Mouse (Mus musculus) brain, embryonic 14.5 days (tissue): ENCODE data around the gene Nprl2. TPM values are rescaled to one million over a fixed set of nuclear protein-coding genes. Genes with fewer than 3 reads are reported as not detected.

ENCODE experiments used
- DNase-seq: peaks from one replicate; pipeline ENCODE4 v3.0.0-alpha.2; 2011; ENCODE audit warnings: low read depth
- CTCF ChIP-seq: fragments of 200-500 bp; IDR thresholded peaks from 2 replicates; pipeline ENCODE4 v1.5.1; 2012; ENCODE audit warnings: inconsistent platforms, mild to moderate bottlenecking, moderate library complexity, borderline replicate concordance; ENCODE audit not compliant: insufficient read depth, insufficient read length; ENCODE audit errors: extremely low read depth
- POLR2A ChIP-seq: fragments of 200-500 bp; IDR thresholded peaks from 2 replicates; pipeline ENCODE4 v1.6.1; 2012; ENCODE audit warnings: mild to moderate bottlenecking, inconsistent platforms, borderline replicate concordance; ENCODE audit not compliant: poor library complexity, insufficient read depth, insufficient read length, severe bottlenecking; ENCODE audit errors: extremely low read depth
- polyA plus RNA-seq: library from polyadenylated mRNA; depleted of rRNA; stranded (reverse); fragments of >200 nt; gene quantifications from 2 replicates; pipeline ENCODE4 v1.2.3, GENCODE M21; 2012

The Nprl2 gene
- polyA plus RNA-seq, 1 experiment, result 74.5 TPM

- no peak for TF ChIP-seq POLR2A
- TF ChIP-seq CTCF, result peak; percentile 100
- peak; percentile 89 for DNase-seq
These were observed 27.6 kb upstream of the Nprl2 start for GRCm38 (mm10) chr9:107514303-107514955.

DNA sequence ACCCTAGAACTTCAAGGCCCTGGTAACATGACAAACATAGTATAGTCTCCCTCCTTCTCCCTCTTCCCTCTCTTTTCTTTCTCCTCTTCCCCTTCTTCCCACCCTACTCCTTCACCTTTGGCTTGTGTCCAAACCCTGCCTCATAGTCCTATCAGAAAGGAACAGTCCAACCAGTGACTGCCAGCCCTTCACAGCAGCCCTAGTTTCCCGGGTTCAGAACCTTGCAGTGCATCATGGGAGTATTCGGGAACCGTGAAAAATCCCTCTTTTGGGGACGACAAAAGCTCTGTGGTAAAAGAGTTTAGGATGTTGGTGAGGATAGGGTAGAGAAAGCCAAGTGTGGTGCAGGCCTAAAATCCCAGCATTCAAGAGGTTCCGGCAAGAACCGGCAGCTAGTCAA is 21.7 kb upstream of the Nprl2 start:
- TF ChIP-seq POLR2A (no peak), CTCF (no peak)
- peak; percentile 58 for DNase-seq

GRCm38 (mm10) chr9:107521190-107521589 is 20.8 kb upstream of the Nprl2 start:
- no peak for DNase-seq
- TF ChIP-seq CTCF (no peak), POLR2A (no peak)

DNA sequence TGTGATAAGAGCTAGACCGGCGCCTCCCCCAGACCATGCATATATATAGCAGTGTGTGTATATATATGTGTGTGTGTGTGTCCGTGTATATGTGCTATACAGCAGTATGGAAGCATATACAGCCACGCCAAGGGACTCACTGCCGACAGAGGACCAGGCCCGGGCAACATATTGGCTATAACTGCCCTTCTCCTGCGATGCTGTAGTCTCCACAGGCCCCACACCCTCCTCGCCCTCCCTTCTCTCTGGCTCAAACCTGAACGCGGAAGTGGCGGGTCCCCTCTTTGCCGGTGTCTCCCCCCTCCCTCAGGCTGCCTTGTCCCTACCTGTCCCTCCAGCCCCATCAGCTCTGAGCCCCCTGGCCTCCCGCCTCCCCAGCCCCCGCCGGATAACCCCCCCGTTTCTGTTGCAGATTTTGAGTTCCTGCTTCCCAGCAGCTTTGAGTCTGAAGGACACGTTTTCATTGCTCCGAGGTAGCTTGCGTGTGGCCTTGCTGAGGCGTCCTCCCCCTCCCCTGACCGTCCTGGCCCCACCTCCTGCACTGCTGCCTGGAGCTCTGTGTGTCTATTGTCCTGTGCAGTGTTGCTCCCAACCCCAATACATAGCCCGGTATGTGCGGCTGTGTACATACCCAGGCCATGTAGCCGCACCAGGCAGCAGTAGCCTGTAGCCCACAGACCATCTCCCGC is 20.2 kb upstream of the Nprl2 start:
- TF ChIP-seq POLR2A, result no peak
- DNase-seq, result peak; percentile 62

DNA sequence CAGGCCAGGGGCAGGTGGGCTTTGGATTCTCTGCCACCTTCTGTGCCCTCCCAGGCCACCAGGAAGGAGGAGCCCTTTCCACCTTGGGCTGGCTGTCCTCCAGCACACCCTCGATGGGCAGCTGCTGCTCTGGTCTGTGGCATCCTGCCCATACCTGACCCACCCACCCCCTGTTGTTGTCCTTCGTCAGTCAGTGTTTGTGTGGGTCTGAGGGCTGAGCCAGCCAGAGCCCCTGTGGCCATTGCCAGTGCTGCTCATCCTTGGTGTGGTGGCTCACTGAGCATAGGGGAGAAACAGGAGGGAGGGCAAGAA is 19.7 kb upstream of the Nprl2 start:
- no peak for DNase-seq
- no peak for TF ChIP-seq POLR2A
- no peak for TF ChIP-seq CTCF

DNA sequence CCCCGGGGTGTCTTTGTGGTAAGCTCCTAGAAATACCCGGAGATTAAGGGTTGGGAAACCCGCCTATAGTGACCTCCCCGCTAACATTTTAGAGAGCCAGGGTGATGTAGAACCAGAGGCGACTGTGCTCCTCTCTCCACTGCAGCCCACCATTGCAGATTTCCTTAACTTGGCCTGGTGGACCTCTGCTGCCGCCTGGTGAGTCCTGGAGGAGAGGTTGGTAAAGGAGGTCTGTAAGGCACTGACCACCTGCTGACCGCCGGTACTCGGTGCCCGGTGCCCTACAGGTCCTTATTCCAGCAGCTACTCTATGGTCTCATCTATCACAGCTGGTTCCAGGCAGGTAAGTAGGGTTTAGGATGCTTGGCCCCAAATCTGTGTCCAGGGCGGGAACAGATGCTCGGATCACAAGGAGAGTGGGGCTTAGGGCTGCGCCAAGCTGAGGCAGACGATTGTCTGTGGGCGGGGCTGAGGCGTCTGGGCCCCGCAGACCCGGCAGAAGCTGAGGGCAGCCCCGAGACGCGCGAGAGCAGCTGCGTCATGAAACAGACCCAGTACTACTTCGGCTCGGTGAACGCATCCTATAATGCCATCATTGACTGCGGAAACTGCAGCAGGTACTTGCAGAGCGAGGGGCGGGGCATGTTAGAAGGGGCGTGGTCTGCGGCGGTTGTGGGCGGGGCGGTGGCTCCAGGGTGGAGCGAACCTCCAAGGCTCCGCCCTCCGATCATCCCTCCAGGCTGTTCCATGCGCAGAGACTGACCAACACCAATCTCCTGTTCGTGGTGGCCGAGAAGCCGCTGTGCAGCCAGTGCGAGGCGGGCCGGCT is 15.6 kb upstream of the Nprl2 start:
- TF ChIP-seq CTCF (peak; percentile 12; the same call in 1 of the 2 replicates), POLR2A (no peak)
- peak; percentile 74 for DNase-seq

DNA sequence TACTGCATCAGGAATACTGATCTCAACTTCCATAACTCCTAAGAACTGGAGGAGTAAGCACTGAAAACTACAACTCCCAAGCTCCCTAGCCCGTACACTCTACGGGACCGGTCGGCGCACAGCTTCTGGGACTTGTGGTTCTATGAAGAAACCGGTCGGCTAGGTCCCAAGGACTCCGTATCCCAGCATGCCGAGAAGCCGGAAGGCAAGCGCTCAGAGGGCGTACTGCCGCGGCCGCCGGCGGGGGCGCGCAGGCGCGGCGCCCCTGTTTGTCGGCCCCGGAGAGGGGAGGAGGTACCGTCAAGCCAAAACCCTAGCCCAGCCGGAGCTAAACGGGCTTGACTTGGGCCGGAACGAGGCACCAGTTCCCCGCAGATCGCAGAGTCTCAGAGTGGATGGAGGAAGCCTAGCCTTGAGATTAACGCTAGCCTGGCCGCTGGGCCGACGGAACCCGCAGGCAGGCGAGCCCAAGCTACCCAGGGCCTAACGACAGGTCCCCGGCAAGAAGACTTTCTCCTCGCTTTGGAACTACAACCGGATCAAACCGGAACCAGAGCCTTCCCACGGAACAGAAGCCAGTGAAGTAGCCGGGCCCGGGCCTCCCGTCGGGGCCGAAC is 8.1 kb upstream of the Nprl2 start, which contains the start of gene Tmem115:
Tmem115 (plus strand) TSS at position 155 of the 617 bp plus-strand sequence.
- DNase-seq, result peak; percentile 99
- TF ChIP-seq POLR2A (peak; percentile 72), CTCF (peak; percentile 32; the same call in 1 of the 2 replicates)

DNA sequence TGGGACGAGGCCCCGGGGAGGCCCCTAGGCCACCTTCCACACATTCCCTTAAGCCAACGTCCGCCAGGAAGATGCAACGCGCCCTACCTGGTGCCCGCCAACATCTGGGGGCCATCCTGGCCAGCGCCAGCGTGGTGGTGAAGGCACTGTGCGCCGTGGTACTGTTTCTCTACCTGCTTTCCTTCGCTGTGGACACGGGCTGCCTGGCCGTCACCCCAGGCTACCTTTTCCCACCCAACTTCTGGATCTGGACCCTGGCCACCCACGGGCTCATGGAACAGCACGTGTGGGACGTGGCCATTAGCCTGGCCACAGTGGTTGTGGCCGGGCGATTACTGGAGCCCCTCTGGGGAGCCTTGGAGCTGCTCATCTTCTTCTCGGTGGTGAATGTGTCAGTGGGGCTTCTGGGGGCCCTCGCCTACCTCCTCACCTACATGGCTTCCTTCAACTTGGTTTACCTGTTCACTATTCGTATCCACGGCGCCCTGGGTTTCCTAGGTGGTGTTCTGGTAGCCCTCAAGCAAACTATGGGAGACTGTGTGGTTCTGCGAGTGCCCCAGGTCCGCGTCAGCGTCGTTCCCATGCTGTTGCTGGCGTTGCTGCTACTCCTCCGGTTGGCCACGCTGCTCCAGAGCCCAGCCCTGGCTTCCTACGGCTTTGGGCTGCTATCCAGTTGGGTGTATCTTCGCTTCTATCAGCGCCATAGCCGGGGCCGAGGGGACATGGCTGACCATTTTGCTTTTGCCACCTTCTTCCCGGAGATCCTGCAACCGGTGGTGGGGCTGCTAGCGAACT is 7.4 kb upstream of the Nprl2 start:
- TF ChIP-seq POLR2A (no peak), CTCF (no peak)
- DNase-seq, result no peak

- TF ChIP-seq POLR2A, result no peak
- no peak for TF ChIP-seq CTCF
- DNase-seq, result no peak
These were observed 3.8 kb upstream of the Nprl2 start for GRCm38 (mm10) chr9:107538231-107538630.

DNA sequence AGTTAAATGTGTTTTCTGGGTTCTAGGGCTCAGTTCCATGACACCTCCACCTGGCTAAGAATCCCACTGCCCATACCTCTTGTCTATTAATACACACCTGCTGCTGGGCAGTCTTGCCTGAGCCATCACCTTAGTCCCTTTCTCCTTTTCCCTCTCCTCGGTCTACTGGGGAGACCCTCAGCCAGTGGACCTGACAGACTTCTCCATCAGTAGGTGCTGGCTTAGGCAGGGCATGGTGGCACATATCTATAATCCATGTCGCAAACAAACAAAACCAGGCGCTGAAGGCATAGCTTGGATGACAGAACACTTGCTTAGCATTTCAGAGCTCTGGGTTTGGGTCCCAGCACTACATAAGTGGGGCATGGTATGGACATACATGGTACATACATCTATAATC is 3.3 kb upstream of the Nprl2 start:
- TF ChIP-seq CTCF (no peak), POLR2A (no peak)
- DNase-seq, result no peak
